Mouse (Mus musculus) kidney, adult 2 months (tissue): ENCODE results near the gene 4930470P17Rik.

ENCODE experiments used
- CTCF ChIP-seq: fragments of 200-500 bp; conservative IDR thresholded peaks from 2 replicates; pipeline ENCODE4 v1.5.1; 2011; ENCODE audit warnings: low read depth, mild to moderate bottlenecking, control low read depth, low read length, moderate library complexity, mixed read lengths; ENCODE audit not compliant: insufficient read depth, insufficient read length
- POLR2A ChIP-seq: fragments of 200-500 bp; IDR thresholded peaks from one replicate; pipeline ENCODE4 v1.6.1; 2011; ENCODE audit warnings: low read depth, low read length, control low read depth

DNA sequence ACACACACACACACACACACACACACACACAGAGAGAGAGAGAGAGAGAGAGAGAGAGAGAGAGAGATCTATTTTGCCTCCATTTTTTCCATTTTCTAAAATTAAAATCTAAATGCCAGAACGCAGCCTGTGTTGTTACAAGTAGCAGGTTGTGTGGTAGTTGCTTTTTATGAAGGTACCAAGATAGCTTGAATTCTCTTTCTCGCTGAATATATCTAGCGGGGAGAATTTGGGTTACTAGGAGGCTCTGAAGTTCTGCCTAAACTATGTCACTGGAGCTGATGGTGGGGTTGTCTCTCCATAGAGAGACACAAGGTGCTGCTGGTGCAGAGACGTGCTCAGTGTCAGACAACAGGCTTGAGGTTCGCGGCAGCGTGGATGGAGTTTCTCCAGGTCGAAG, 36.8 kb downstream of the 4930470P17Rik start:
- no peak for TF ChIP-seq POLR2A
- TF ChIP-seq CTCF, result no peak
